Mouse (Mus musculus) kidney, postnatal 4 days (tissue): ENCODE measurements around the gene Gm49358.

Experiments used
- DNase-seq, 2 experiments: peaks; one replicate each; pipeline ENCODE4 v3.0.0; 2021; ENCODE audit warnings: mixed read lengths in 2 of 2

Gm49358 gene

GRCm38 (mm10) chr10:86763672-86764071 lies at the start of gene Gm49358:
Gm49358 (plus strand) TSS chr10:86763972.
- no peak for DNase-seq

- DNase-seq, result peak; percentile 46 to 60
Observed at GRCm38 (mm10) chr10:86727548-86727980, 36.2 kb upstream of the Gm49358 start.

GRCm38 (mm10) chr10:86728176-86728575 lies 35.6 kb upstream of the Gm49358 start:
- no peak for DNase-seq

GRCm38 (mm10) chr10:86730823-86731499 lies 32.8 kb upstream of the Gm49358 start:
- DNase-seq, result peak; percentile 92 to 93

- no peak for DNase-seq
Observed at GRCm38 (mm10) chr10:86731500-86731863, 32.3 kb upstream of the Gm49358 start.

- DNase-seq, result no peak
Observed at GRCm38 (mm10) chr10:86735036-86735435, 28.7 kb upstream of the Gm49358 start.

- no peak for DNase-seq
Observed at GRCm38 (mm10) chr10:86742918-86743317, 20.9 kb upstream of the Gm49358 start.

GRCm38 (mm10) chr10:86744306-86744705 lies 19.5 kb upstream of the Gm49358 start:
- no peak for DNase-seq

GRCm38 (mm10) chr10:86755816-86756502 lies 7.8 kb upstream of the Gm49358 start:
- DNase-seq, result no peak

GRCm38 (mm10) chr10:86757724-86758123 lies 6.0 kb upstream of the Gm49358 start:
- no peak for DNase-seq

GRCm38 (mm10) chr10:86758211-86758610 lies 5.6 kb upstream of the Gm49358 start:
- no peak for DNase-seq

GRCm38 (mm10) chr10:86761236-86761635 lies 2.5 kb upstream of the Gm49358 start:
- no peak for DNase-seq

- DNase-seq, result no peak
Observed at GRCm38 (mm10) chr10:86761722-86762383, 1.9 kb upstream of the Gm49358 start.

GRCm38 (mm10) chr10:86762384-86762730 lies 1.4 kb upstream of the Gm49358 start:
- DNase-seq, result no peak

- DNase-seq, result no peak
Observed at GRCm38 (mm10) chr10:86765344-86765966, 1.7 kb downstream of the Gm49358 start.

GRCm38 (mm10) chr10:86769216-86769615 lies 5.4 kb downstream of the Gm49358 start:
- no peak for DNase-seq

GRCm38 (mm10) chr10:86769797-86770196 lies 6.0 kb downstream of the Gm49358 start:
- peak in 1 of 2 experiments; percentile 26 for DNase-seq

- peak in 1 of 2 experiments; percentile 33 for DNase-seq
Observed at GRCm38 (mm10) chr10:86771701-86772100, 7.9 kb downstream of the Gm49358 start.

- peak in 1 of 2 experiments; percentile 27 for DNase-seq
Observed at GRCm38 (mm10) chr10:86772231-86772631, 8.5 kb downstream of the Gm49358 start.

GRCm38 (mm10) chr10:86773360-86773759 lies 9.6 kb downstream of the Gm49358 start:
- DNase-seq, result no peak

GRCm38 (mm10) chr10:86776281-86776680 lies 12.5 kb downstream of the Gm49358 start:
- peak; percentile 25 to 38 for DNase-seq

- DNase-seq, result no peak
Observed at GRCm38 (mm10) chr10:86777614-86778319, 14.0 kb downstream of the Gm49358 start.
